Mouse (Mus musculus) CH12F3 (cell line): ENCODE data around the gene Tbx2.

Source experiments
- in situ Hi-C: fragments of 300-500 bp; cut with MboI; formaldehyde crosslinking; loops from 2 replicates; pipeline ENCODE4 v1.14.3; 2020; ENCODE audit warnings: low sequenced_read_pairs

Gene Tbx2

DNA sequence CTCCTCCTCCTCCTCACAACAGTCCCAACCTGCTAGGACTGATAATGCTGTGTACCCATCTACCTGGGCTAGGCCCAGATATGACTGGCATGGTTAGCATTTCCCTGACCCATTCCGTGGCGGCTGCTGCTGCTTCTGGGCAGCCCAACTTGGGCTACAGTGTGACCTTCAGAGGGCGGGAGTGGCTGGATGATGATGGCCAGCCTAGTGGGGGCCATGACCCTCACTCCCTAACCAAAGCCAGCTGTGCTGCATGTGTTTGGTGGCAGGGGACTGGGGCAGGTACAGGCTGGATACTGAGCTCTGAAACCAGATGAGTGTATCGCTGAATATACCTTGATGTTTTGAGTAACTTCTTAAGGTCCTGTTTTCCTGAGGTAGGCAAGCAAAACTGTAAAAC is 8.6 kb upstream of the Tbx2 start:
- in situ Hi-C loops: no loop called here

DNA sequence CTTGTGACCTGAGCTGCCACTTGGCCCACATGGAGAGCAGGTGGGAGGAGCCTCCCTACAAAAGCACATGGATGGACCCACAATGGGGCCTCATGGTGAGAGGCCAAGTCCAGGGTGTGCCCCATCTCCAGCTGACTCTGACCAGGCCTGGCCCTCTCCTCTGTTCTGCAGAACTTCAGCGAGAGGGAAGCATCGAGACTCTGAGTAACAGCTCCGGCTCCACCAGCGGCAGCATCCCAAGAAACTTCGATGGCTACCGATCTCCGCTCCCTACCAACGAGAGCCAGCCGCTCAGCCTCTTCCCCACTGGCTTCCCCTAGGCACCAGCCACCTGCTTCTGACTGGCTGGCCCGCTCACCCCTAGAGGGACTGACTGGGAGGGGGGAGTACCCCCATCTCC is 7.3 kb upstream of the Tbx2 start:
- in situ Hi-C loops: no loop called here

DNA sequence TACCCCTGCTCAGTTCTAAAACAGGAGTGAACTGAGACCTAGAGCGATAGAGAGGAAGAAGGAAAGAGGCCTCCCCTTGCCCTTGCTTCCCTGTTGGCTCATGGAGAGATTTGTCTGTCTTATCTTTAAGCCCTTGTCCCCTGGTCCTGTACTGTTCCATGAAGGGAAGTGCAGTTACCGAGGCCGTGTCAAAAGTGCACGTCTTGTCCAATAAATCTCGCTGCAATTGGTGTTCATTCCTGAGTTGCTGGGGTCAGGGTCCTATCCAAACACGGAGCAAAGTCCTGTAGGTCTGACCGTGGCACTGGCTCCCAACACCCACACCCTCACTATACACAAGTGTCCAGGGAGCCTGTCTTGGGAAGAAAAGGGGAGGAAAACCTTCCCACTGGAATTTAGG is 6.5 kb upstream of the Tbx2 start:
- in situ Hi-C loops: no loop called here

DNA sequence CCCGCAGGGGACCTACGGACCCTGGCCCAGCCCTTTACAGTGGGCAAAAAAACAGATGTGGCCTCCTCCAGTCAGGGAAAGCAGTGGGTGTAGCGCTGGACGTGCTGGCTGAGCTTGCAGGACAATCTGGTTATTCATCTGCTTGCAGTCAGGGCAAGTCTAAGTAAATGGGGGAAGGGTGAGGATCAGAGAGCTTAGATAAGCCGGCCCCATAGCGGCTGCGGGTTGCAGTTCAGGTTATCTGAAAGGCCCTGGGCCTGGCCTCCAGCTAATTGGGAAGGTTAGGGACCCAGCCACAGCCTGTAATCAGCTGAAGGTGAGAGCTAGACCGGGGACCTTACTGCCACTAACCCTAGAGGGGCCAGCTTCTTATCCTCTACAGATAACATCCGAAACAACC is 5.0 kb upstream of the Tbx2 start:
- in situ Hi-C loops: no loop called here

DNA sequence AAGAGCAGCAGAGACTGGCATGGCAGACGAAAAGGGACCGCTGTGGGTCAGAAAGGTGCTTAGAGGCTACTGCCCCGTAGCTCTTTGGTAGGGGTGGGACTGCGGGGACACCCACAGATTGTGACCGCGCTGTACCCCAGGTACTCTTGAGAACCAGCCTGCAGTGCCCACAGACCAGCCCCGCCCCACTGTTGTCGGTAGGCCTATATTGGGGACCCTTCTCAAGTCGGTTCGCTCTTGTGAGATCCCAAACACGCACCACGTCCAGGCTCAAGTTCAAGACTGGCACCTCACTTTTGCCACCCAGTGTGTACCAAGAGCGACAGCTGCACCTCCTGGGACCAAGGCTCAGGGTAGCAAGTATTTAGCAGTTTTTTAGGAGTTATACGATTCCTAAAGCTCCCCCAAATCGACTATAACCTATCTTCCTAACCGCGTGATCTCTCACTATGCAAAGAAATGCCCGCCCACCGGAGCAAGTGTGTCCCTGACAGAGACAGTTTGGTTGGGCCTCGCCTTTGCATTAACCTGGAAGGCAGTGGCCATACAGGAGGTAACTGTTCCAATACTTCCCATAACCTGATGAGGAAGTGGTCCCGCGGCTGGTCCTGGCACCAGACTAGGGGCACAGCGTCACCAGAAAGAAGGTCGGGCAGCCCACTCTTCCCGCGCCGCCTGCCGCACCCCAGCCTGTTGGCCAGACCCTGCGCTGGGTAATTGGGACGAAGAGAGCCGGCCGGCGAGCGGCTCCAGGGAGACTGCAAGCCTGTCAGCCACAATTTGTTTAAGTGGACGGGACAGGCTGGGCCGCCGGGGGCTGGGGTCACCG is 3.4 kb upstream of the Tbx2 start:
- in situ Hi-C loops: no loop called here

DNA sequence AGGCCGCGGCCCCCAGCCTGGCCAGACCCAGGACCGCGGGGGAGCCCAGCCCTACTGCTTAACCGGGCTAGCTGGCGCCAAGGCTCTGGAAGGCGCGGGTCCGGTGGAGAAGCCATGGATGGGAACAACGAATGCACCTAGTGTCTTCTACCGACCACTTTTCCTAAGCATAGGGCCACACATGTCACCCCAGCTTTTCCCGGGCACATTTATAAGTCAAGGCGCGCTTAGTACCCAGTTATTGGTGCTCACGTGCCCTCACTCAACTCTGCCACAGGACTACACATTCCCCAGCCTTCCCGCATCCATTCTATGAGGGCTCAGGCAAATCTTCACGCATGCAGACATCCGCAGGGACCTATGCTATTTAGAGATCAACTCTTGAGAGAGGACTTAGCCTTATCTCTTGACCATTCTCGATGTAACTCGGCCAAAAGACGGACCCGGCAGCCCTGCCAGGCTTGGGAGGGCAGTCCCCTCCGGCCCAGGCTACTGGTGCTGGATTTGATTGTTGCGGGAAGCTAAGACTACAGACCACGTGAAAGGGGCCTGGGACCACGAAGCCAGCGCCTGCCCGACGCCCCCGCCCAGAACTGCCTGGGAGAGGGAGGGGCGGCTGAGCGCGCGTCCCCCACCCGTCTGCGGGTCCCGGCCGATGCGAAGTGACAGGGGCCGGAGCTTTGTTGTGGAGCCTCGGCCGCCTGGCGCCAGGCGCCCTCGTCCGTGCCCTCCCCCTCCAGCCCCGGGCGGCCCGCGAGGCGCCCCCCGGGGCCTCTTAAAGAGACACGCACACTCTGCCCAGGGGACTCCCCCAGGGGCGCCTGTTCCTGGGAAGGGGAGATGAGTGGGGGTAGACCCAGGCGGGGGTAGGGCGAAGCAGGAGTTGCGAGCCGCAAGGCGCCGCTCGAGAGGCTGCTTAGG is 2.6 kb upstream of the Tbx2 start:
- in situ Hi-C loops: no loop called here

DNA sequence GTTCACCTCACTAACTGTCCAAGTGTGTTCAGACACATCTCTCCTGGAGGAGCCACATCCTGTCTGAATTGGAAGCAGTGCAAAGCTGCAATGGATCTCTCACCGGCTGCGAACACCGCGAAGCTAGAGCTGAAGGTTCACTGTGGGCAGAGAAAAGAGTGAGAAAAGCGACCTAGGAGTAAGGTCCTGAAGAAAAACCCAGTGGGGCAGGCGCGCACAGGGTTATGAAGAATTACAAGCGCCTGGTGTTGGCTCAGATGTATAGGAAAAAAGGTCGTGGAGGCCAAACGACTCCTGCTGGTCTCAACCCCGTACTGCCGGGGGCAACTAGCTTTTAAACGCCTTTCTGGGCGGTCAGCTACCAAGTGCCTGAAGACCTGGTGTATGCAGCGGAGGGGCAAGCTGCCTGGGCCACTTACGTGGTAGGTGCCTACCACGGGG is 1.4 kb upstream of the Tbx2 start:
- in situ Hi-C loops: no loop called here

DNA sequence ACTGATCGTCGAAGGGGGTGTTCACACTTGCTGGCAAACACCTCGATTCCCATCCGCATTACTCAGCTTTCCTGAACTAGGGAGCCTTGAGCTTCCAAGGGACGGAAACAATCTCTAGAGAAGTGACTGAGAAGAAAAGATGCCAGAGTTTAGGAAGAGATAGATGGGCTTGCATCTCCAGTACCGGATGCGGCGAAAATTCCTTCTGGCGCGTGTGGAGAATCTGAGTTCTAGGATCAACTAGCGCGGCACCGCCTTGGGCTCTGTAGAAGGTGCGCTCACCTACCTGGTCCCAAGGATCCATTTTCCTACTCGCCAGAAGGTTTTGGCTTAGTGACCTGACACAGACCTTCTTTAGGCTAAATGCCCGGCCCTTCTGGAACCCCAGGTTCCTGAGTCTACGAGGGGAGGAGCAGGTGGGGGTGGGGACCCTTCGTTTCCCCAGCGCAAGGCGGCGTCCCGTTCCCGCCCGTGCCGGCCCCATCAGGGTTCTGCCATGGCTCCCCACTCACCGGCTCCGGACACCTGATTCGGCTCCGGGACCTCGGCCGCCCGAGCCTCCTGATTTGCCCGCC is 608 bp upstream of the Tbx2 start:
- in situ Hi-C loops: no loop called here

DNA sequence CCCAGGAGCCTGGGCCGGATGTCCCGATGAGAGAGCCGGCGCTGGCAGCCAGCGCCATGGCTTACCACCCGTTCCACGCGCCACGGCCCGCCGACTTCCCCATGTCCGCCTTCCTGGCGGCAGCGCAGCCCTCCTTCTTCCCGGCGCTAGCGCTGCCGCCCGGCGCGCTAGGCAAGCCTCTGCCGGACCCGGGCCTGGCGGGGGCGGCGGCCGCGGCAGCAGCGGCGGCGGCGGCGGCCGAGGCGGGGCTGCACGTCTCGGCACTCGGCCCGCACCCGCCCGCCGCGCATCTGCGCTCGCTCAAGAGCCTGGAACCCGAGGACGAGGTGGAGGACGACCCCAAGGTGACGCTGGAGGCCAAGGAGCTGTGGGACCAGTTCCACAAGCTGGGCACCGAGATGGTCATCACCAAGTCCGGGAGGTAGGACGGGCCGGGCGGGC is 750 bp downstream of the Tbx2 start:
- in situ Hi-C loops: no loop called here

DNA sequence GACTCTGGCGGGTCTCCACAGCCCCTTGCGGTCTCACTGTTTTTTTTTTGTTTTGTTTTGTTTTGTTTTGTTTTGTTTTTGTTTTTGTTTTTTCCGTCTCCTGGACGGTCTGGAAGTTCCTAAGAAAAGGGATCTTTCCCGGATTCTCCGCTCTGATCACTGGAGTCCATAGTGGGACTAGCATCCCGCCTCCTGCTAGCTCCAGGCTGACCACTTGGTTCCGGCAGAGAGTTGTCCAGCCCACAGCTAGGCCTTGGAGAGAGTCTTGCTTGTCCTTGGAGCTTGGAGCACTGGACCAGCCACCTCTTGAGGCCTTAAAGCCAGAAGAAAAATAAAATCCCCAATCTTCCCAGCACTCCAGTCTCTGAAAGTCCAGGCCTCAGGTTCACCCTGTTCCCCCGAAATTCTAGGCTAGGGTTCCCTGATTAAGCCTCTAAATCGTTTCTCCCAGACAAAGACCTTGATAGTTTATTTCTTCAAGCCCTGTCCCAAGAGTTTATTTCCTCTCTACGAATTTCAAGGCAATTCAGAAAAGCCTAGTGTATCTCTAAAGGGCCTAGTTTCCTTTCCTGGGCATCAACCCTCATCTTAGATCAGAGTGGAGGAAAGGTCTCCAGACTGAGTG is 1.5 kb downstream of the Tbx2 start:
- in situ Hi-C loops: no loop called here

DNA sequence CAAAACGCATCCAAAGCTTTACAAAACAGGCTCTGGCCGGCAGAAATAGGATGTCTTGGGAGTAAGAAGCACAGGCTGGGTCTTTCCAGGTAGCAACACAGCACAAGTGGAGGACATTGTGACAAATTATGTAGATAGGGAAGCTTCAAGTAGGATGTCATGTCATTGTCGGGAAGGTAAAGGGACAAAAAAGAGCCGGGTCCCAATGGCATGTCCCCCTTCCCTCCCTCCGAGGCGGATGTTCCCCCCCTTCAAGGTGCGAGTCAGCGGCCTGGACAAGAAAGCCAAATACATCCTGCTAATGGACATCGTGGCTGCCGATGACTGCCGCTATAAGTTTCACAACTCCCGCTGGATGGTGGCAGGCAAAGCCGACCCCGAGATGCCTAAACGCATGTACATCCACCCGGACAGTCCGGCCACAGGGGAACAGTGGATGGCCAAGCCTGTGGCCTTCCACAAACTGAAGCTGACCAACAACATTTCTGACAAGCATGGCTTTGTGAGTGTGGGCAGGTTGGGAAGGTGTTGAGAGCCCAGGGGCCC is 2.1 kb downstream of the Tbx2 start:
- in situ Hi-C loops: no loop called here

DNA sequence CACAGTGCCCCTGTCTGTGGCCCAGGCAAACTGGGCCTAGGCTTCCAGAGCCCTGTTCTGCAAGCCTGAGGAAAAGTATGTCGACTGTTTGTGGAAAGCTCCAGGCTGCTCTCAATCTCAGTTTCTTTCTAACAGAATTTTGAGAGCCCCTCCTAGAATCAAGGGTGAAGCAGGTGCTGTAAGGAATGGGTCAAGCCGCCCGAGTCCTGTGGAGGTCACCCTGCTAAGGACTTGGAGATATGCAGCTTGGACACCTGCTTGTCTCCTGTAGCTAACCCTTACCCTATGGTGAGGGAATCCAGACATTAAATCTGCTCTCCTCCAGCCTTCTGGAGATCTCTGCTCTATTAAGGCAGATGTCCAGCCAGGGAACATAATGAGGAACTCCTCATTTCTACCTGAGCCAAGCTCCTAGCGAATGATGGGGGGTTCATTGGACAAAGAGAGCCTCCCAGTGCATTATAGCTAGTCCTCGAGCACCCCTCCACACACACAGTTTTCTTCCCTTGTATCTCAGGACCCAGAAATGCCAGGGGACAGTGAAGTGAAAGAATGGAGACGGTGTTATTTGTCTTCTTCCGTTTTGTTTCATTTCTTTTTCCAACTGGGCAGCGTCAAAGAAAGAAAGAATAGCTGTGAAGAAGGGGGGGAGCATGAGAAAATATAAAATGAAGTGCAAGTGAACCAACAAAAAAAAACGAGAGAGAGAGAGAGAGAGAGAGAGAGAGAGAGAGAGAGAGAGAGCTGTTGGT is 2.8 kb downstream of the Tbx2 start:
- in situ Hi-C loops: no loop called here

DNA sequence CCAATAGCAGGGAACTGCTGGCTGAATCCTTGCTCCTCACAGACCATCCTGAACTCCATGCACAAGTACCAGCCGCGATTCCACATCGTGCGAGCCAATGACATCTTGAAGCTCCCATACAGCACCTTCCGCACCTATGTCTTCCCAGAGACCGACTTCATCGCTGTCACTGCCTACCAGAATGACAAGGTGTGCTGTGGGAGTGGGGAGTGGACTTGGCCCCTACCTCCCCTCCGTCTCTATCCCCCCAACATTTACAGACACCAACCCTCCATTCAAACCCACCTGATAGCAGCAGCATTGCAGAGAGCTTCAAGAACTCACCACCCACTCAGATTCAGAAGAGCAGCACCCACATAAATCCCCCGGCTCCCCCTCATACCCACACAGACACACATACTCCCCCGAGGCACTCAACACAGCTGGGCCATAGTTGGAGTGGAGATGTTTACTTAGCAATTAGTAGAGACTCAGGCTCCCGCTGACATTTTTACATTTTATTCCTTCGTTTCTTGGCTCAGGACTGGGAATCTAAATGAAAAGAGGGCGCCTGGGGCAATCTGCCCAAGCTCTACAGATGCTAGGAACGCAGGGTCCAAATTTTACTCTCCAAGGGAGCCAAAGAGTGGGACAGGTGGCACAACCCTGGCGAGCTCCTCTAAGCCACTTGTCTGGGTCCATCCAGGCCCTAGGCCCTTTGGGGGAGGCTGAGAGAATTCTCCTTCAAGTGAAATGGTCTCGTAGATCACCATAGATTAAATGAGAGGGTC is 3.6 kb downstream of the Tbx2 start:
- in situ Hi-C loops: no loop called here

DNA sequence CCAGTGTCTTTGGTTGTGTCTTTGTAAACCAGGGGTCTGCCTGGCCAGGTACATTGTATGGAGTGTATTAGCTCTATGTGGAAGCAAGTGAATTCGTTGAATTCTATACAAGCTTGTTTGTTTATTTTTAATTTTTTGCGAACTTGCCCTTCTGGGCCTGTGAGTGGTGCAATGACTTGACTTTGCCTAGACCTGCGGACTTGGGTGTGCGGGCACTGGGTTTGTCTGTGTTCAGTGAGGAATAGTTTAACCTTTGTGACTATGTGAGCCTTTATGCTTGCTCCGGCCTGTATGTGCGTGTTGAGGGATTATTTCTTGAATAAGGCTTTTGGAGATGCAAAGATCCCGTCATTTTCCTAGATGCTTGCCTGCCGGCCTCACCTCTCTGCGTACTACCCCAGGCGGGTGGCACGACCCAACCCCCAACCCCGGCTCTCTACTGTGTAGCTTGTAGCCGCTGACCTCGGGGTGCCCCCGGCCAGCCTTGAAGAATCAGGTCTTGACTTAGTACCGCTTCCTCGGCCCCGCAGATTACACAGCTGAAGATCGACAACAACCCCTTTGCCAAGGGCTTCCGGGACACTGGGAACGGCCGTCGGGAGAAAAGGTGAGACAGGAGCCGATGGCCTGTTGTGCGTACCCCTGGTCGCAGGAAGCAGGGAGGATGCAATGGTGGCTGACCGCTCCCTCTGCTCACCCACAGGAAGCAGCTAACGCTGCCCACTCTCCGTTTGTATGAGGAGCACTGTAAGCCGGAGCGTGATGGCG is 4.4 kb downstream of the Tbx2 start:
- in situ Hi-C loops: no loop called here

DNA sequence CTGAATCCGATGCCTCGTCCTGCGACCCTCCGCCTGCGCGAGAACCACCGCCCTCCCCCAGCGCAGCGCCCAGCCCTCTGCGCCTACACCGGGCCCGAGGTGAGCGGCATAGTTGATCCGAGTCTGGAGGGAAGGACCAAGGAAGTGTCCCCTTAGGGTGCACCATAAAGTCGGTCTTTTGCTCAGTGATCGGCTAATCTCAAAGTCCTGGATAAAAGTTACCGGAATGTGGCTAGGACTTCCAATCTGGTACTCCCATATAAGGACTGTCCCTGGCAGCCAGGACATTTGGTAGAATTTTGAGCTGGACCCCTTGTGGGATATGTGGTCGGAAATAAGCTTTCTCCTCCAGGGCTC is 4.9 kb downstream of the Tbx2 start:
- in situ Hi-C loops: no loop called here

DNA sequence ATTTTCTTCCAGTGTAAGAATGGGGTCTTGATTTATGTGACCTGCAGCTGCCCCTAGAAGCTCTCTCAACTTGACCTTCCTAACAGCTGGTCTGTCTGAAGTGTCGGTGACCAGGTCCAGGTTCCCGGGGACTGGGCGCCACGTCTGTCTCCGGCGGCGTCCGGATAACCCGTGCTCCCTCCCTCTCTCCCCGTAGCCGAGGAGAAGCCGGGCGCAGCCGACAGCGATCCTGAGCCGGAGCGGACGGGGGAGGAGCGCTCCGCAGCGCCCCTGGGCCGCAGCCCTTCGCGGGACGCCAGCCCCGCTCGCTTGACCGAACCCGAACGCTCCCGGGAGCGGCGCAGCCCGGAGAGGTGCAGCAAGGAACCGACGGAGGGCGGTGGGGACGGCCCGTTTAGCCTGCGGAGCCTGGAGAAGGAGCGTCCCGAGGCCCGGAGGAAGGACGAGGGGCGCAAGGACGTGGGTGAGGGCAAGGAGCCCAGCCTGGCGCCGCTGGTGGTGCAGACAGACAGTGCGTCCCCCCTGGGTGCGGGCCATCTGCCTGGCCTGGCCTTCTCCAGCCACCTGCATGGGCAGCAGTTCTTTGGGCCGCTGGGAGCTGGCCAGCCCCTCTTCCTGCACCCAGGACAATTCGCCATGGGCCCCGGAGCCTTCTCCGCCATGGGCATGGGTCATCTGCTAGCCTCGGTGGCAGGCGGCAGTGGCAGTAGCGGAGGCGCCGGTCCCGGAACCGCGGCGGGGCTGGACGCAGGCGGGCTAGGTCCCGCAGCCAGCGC is 5.5 kb downstream of the Tbx2 start:
- in situ Hi-C loops: no loop called here

DNA sequence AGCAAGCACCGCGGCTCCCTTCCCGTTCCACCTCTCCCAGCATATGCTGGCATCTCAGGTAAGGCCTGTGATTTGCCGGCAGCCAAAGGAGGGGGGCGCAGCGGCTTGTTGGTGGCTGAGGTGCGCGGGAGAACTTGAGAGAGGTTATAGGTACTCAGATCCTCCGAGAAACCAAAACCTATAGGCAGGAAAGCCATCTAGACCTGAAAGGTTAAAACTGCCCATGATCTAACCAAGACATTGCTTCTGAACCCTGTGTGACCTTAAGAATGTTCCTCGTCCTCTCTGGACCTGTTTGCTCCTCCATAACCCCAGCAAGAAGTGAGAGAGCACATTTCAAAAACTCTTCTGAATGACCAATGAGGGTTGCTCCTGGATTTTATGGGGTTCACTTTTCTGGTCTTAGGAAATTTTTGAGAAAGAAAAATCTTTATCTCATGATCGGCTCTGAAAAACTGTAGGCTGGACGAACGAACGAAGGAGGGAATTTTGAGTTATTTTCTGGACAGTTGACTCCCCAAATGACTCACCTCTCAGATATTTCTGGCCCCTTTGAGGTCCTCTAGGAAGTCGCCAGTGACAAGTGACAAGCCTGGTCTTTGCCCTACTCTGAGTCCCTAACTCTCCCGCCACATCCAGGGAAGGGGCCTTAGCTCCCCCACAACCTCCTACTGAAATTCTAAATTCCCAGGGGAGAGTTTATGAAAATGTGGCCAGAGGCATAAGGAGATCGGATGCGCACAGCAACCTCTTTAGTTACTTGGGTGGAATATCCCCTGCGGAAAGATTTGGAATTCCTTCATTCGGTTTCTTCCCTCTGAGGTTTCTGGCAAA is 6.3 kb downstream of the Tbx2 start:
- in situ Hi-C loops: no loop called here
